Mouse (Mus musculus): Measurements from ENCODE around the gene Capn13.

GRCm38 (mm10) chr17:73381681-73382080 lies 19.0 kb downstream of the Capn13 start:
- TF ChIP-seq CTCF (IDR thresholded peaks at IDR 0.05; ENCODE audit: low read depth) (no peak), EP300 (IDR thresholded peaks at IDR 0.05; ENCODE audit: low read depth) (no peak)

All from liver, embryonic 14.5 days (tissue).